Mouse (Mus musculus) 3T3-L1 (cell line): Measurements from ENCODE around the gene Gm7876.
"Not testable (repeated sequence)": the region's sequence is repeated elsewhere in the genome, so short reads cannot be mapped to it uniquely, and the experiment has no call there.

Experiments used
- DNase-seq: peaks from one replicate; pipeline ENCODE4 v3.0.0-alpha.2; 2015; ENCODE audit warnings: low read depth, low spot score

Gene Gm7876

GRCm38 (mm10) chr14:4708938-4709337 lies at the start of gene Gm7876:
Gene Gm7876, plus strand, starts transcription at chr14:4709238.
- not testable (repeated sequence) for DNase-seq

GRCm38 (mm10) chr14:4663892-4664291 lies 45.1 kb upstream of the Gm7876 start, which contains the start of gene Gm3239:
Gene Gm3239, plus strand, starts transcription at chr14:4664192.
- not testable (repeated sequence) for DNase-seq

DNA sequence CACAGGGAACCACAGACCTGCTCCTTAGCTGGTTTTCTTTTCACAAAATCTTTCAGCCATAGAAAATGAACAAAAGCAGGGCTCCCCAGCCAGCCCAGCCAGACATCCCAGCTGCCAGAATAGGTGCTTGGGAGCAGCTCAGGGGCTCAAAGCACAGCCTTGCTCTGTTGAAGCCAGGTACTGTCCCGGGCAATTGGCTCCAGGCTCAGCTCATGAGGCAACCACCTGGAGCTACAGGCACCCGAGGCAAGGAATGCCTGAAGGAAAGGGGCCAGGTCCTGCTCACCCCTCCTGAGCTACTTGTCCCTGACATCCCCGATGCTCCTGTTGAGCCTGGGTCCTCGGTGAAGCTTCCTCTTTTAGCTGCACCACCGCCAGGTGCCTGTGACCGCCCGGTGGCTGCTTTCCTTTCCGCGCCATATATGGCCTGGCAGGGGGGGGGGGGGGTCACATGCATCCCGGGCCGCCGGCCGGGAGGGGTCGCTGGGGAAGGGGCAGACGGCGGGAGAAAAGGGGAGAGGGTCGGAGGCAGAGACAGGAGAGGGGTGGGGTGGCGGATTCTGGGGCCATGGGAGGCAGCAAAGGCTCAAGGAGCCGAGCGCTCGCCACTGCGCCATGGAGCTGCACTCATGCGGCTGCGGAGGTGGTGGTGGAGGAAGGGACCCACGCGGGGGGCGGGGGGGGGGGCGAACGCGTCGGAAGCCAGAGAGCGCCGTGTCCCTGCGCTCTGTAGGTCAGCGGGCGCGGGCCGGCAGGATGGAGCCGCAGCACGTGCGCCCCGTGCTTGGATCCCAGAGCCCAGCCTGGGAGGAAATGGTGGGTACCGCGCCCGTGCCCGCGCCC lies 17.2 kb downstream of the Gm7876 start, which contains the start of gene Gm3252:
TSS of gene Gm3252 (plus strand) at position 738 of the 843 bp plus-strand sequence.
- DNase-seq = not testable (repeated sequence)
